Comparison of ENCODE assay signal across 11 mouse cellular contexts in the genomic region with DNA sequence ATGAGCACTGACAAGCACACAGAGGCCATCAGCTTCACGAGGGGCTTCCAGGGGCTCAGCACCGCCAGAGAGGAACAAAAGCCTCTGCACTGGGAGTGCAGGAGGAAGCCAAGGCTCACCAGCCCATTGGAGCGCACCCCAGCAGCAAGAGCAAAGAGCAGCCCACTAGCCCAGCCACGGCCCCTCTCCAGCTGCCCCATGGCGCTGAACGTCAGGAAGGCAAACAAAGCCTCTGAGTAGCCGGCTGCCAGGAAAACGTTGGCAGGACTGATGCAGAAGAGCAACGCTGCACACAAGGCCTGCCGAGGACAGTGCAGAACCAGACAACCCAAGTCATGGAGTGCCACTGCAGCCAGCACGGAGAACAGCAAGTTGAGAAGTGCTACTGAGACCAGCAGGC. TPM values are rescaled to one million over a fixed set of nuclear protein-coding genes. Genes with fewer than 3 reads are reported as not detected.
DNase-seq lines count a peak whose midpoint lies in the region; ATAC-seq lines count a peak whose summit lies in the region.
"Had no signal": no experiment of that assay in that cellular context is flagged by ENCODE, and none has a peak within 500 bp of the region (broad histone marks: within the 10 kb centered on the region; RNA-seq: fewer than 3 reads in every experiment).

No protein-coding gene starts in this region.

- H3K27ac ChIP-seq in lung, embryonic 15.5 days: peak overlapping the region; percentile 51; the same call in 1 of the 2 replicates
- peak overlapping the region; percentile 80 for H3K27ac ChIP-seq in limb, embryonic 10.5 days
- peak overlapping the region; percentile 1; the same call in 1 of the 2 replicates for H3K27ac ChIP-seq in stomach, embryonic 15.5 days
- H3K27ac ChIP-seq: liver, embryonic 14.5 days had no signal

- H3K4me3 ChIP-seq in lung, embryonic 15.5 days: no peak overlapping the region
- peak overlapping the region; percentile 2; the same call in 1 of the 2 replicates for H3K4me3 ChIP-seq in limb, embryonic 10.5 days
- H3K4me3 ChIP-seq in stomach, embryonic 15.5 days (replicated peaks): no peak overlapping the region

- 30% methylated on average over 11 of the region's 11 CpGs for WGBS in lung, embryonic 15.5 days
- WGBS in limb, embryonic 10.5 days: 75% methylated on average over 11 of the region's 11 CpGs
- 46% methylated on average over 11 of the region's 11 CpGs for WGBS in stomach, embryonic 15.5 days

- peaks cover 8% of the 10 kb centered on the region for H3K36me3 ChIP-seq in lung, embryonic 15.5 days
- H3K36me3 ChIP-seq in limb, embryonic 10.5 days: peaks cover 59% of the 10 kb centered on the region
- peaks cover 17% of the 10 kb centered on the region; the same call in 1 of the 2 replicates for H3K36me3 ChIP-seq in stomach, embryonic 15.5 days

- H3K9ac ChIP-seq in lung, embryonic 15.5 days: 0 out of 2 replicates have a peak overlapping the region, but pooled peaks have one; percentile 8
- H3K9ac ChIP-seq in stomach, embryonic 15.5 days: no peak overlapping the region
- H3K9ac ChIP-seq: liver, embryonic 14.5 days had no signal

- H3K4me1 ChIP-seq in lung, embryonic 15.5 days: peaks cover 39% of the 10 kb centered on the region
- peaks cover 36% of the 10 kb centered on the region for H3K4me1 ChIP-seq in limb, embryonic 10.5 days
- peaks cover 25% of the 10 kb centered on the region for H3K4me1 ChIP-seq in stomach, embryonic 15.5 days

- ATAC-seq in lung, embryonic 15.5 days (ENCODE audit: borderline replicate concordance, extremely low read depth, low FRiP score, low TSS enrichment): no peak
- ATAC-seq in stomach, embryonic 15.5 days (ENCODE audit: insufficient read depth, low FRiP score, low read depth): no peak

- H3K4me2 ChIP-seq in lung, embryonic 15.5 days: no peak overlapping the region
- H3K4me2 ChIP-seq in stomach, embryonic 15.5 days: no peak overlapping the region

- peak; percentile 14 for DNase-seq in cerebellum, adult 9-10 months
- no peak for DNase-seq in cerebellum, adult 8-10 months
- DNase-seq in lung, adult 18-20 months: no peak
- DNase-seq in limb, embryonic 10.5 days (ENCODE audit: low spot score): no peak
- DNase-seq in left cerebral cortex, adult 18-20 months (ENCODE audit: low spot score in 2 of 2): no peak
- DNase-seq in gastrocnemius, postnatal 10 days: no peak
- DNase-seq: embryo, embryonic 11 days; kidney, postnatal 4 days had no signal

- H3K9me3 ChIP-seq in lung, embryonic 15.5 days: no peaks in the 10 kb centered on the region
- H3K9me3 ChIP-seq in limb, embryonic 10.5 days (replicated peaks): no peaks in the 10 kb centered on the region
- no peaks in the 10 kb centered on the region for H3K9me3 ChIP-seq in stomach, embryonic 15.5 days

- no peaks in the 10 kb centered on the region for H3K27me3 ChIP-seq in lung, embryonic 15.5 days
- no peaks in the 10 kb centered on the region for H3K27me3 ChIP-seq in limb, embryonic 10.5 days (ENCODE audit: low read depth, poor library complexity, severe bottlenecking)
- no peaks in the 10 kb centered on the region for H3K27me3 ChIP-seq in stomach, embryonic 15.5 days (replicated peaks)

RNA-seq across cellular contexts. Expression of a gene that starts 7.3 kb away (rescaled TPM):
- polyA plus RNA-seq in lung, embryonic 15.5 days (2015; fragmentation: Nextera tagmentation; extraction: Ambion mirVana): 18.4 and 20.2 TPM in 2 replicates
- polyA plus RNA-seq in limb, embryonic 10.5 days (2016; fragmentation: Nextera tagmentation; extraction: Ambion mirVana): 17.9 and 19.6 TPM in 2 replicates
- polyA plus RNA-seq in stomach, embryonic 15.5 days (2015; fragmentation: Nextera tagmentation; extraction: Ambion mirVana): 14.7 and 18.7 TPM in 2 replicates
- 1 to 10 TPM; 7.1 to 9.7 TPM for total RNA-seq in left cerebral cortex, adult 18-20 months (2021)
- total RNA-seq in gastrocnemius, postnatal 10 days (2021): 10 to 100 TPM; 10.2 to 10.6 TPM

RNA-seq across cellular contexts. Expression of a gene that starts 15.2 kb away (rescaled TPM):
- 6.2 and 7.7 TPM in 2 replicates for polyA plus RNA-seq in lung, embryonic 15.5 days (2015; fragmentation: Nextera tagmentation; extraction: Ambion mirVana)
- polyA plus RNA-seq in limb, embryonic 10.5 days (2016; fragmentation: Nextera tagmentation; extraction: Ambion mirVana): 3.6 and 4.0 TPM in 2 replicates
- polyA plus RNA-seq in stomach, embryonic 15.5 days (2015; fragmentation: Nextera tagmentation; extraction: Ambion mirVana): 5.4 and 5.8 TPM in 2 replicates
- total RNA-seq in left cerebral cortex, adult 18-20 months (2021): 10 to 100 TPM; 35.5 to 39.2 TPM
- total RNA-seq in gastrocnemius, postnatal 10 days (2021): 10 to 100 TPM; 21.6 to 27.6 TPM

Comparison
In these comparisons a context has a peak if more than half of its experiments do, and no peak if none do; other contexts are left out.
1. H3K27ac ChIP-seq: peak in every context shown above with its lines; median percentile 80 in limb, embryonic 10.5 days; 51 in lung, embryonic 15.5 days; 1 in stomach, embryonic 15.5 days.